Mouse (Mus musculus): ENCODE measurements around the gene Alg3.

Alg3 gene

GRCm38 (mm10) chr16:20611357-20612227, at the start of gene Alg3, which contains the start of the genes Eef1akmt4 and Gm49333:
TSS of gene Alg3 (minus strand) at chr16:20611735.
TSS of gene Eef1akmt4 (plus strand) at chr16:20611593.
TSS of gene Gm49333 (plus strand) at chr16:20611610.
- DNase-seq (ENCODE audit: low spot score in 2 of 2) = peak; percentile 90 to 91

- no peak for DNase-seq (ENCODE audit: low spot score in 2 of 2)
Observed at GRCm38 (mm10) chr16:20657661-20658060, 46.1 kb upstream of the Alg3 start.

GRCm38 (mm10) chr16:20653315-20653714, 41.8 kb upstream of the Alg3 start:
- DNase-seq (ENCODE audit: low spot score in 2 of 2) = no peak

- DNase-seq (ENCODE audit: low spot score in 2 of 2) = no peak
Observed at GRCm38 (mm10) chr16:20651947-20652310, 40.4 kb upstream of the Alg3 start.

GRCm38 (mm10) chr16:20651076-20651946, 39.8 kb upstream of the Alg3 start, which contains the start of gene Psmd2:
TSS of gene Psmd2 (plus strand) at chr16:20651652.
- peak; percentile 96 to 97 for DNase-seq (ENCODE audit: low spot score in 2 of 2)

GRCm38 (mm10) chr16:20643911-20644310, 32.4 kb upstream of the Alg3 start:
- no peak for DNase-seq (ENCODE audit: low spot score in 2 of 2)

GRCm38 (mm10) chr16:20642161-20642560, 30.6 kb upstream of the Alg3 start:
- peak; percentile 28 to 46 for DNase-seq (ENCODE audit: low spot score in 2 of 2)

- DNase-seq (ENCODE audit: low spot score in 2 of 2) = no peak
Observed at GRCm38 (mm10) chr16:20638367-20638766, 26.8 kb upstream of the Alg3 start.

GRCm38 (mm10) chr16:20637410-20637809, 25.9 kb upstream of the Alg3 start:
- no peak for DNase-seq (ENCODE audit: low spot score in 2 of 2)

- no peak for DNase-seq (ENCODE audit: low spot score in 2 of 2)
Observed at GRCm38 (mm10) chr16:20629731-20630634, 18.4 kb upstream of the Alg3 start, which contains the start of gene Ece2. TSS of gene Ece2 (plus strand) at chr16:20629828.

GRCm38 (mm10) chr16:20628871-20629391, 17.4 kb upstream of the Alg3 start:
- no peak for DNase-seq (ENCODE audit: low spot score in 2 of 2)

- DNase-seq (ENCODE audit: low spot score in 2 of 2) = no peak
Observed at GRCm38 (mm10) chr16:20623211-20623610, 11.7 kb upstream of the Alg3 start.

GRCm38 (mm10) chr16:20621991-20622685, 10.6 kb upstream of the Alg3 start:
- DNase-seq (ENCODE audit: low spot score in 2 of 2) = peak; percentile 39 to 64

- peak; percentile 54 to 55 for DNase-seq (ENCODE audit: low spot score in 2 of 2)
Observed at GRCm38 (mm10) chr16:20621191-20621990, 9.9 kb upstream of the Alg3 start, which contains the start of gene Camk2n2. TSS of gene Camk2n2 (minus strand) at chr16:20621287.

GRCm38 (mm10) chr16:20620751-20621190, 9.2 kb upstream of the Alg3 start:
- no peak for DNase-seq (ENCODE audit: low spot score in 2 of 2)

GRCm38 (mm10) chr16:20620399-20620735, 8.8 kb upstream of the Alg3 start:
- no peak for DNase-seq (ENCODE audit: low spot score in 2 of 2)

GRCm38 (mm10) chr16:20619541-20620398, 8.2 kb upstream of the Alg3 start:
- peak in 1 of 2 experiments; percentile 13 for DNase-seq (ENCODE audit: low spot score in 2 of 2)

All from heart, adult 9 months (tissue).